9 mouse cellular contexts compared by ENCODE assay signal in the genomic region with DNA sequence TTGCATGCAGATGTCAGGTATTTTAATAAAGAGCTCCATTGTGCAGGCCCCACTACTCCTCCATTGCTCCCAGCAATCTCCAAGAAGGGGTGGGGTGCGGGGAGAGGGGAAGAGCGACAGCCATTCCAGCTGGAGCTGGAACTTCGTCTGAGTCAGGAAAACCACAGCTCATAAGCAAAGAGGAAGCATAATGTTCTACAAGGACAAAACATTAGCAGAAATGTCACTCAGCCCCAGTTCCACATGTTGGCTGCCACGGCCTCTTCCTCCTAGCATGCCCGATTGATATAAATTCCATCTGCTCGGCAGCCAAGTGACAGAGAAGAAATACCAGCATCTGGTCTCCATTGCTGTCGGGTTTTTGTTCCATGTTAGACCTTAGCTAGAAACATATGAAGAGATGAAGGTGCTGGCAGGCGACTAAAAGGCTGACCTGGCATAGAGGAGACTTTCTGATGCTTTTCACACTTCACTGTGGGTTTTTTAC.
DNase-seq lines count a peak whose midpoint lies in the region; ATAC-seq lines count a peak whose summit lies in the region.
"Had no signal": no experiment of that assay in that cellular context is flagged by ENCODE, and none has a peak within 500 bp of the region (broad histone marks: within the 10 kb centered on the region; RNA-seq: fewer than 3 reads in every experiment).

No protein-coding gene starts in this region.

- WGBS in kidney, embryonic 14.5 days: 46% methylated on average over 8 of the region's 8 CpGs

- DNase-seq in kidney, postnatal 10 days: peak; percentile 39
- no peak for DNase-seq in kidney, postnatal 36 days
- DNase-seq in embryo, embryonic 11.5 days (ENCODE audit: low read depth, low spot score): peak; percentile 41
- peak; percentile 22 to 23 for DNase-seq in heart, postnatal 10 days
- DNase-seq in right cerebral cortex, postnatal 4 days: no peak
- no peak for DNase-seq in urinary bladder, adult 18-20 months (ENCODE audit: low spot score in 2 of 2)

- no peaks in the 10 kb centered on the region for H3K4me1 ChIP-seq in kidney, embryonic 14.5 days (ENCODE audit: control insufficient read depth, insufficient read depth, low read length)

- no peaks in the 10 kb centered on the region for H3K36me3 ChIP-seq in kidney, embryonic 14.5 days (ENCODE audit: control insufficient read depth, insufficient read depth, low read length)
- H3K36me3 ChIP-seq: neural tube, embryonic 12.5 days had no signal

- no peaks in the 10 kb centered on the region for H3K27me3 ChIP-seq in kidney, embryonic 14.5 days (ENCODE audit: control insufficient read depth, insufficient read depth, low read length)
- H3K27me3 ChIP-seq: neural tube, embryonic 12.5 days had no signal

- intact Hi-C loops in heart, postnatal 10 days (cut with DNase I): no loop called here

- H3K4me3 ChIP-seq in kidney, embryonic 14.5 days (ENCODE audit: low read length): no peak overlapping the region
- H3K4me3 ChIP-seq: neural tube, embryonic 12.5 days had no signal

- no peaks in the 10 kb centered on the region for H3K9me3 ChIP-seq in kidney, embryonic 14.5 days (ENCODE audit: control insufficient read depth, low read length)
- H3K9me3 ChIP-seq: neural tube, embryonic 12.5 days had no signal

- no peak overlapping the region for H3K9ac ChIP-seq in kidney, embryonic 14.5 days (ENCODE audit: low read depth, low read length)
- H3K9ac ChIP-seq: neural tube, embryonic 12.5 days had no signal

- H3K4me2 ChIP-seq in kidney, embryonic 14.5 days (replicated peaks; ENCODE audit: low read depth, low read length): no peak overlapping the region
- H3K4me2 ChIP-seq: neural tube, embryonic 12.5 days had no signal

- peak; percentile 73 for ATAC-seq in megakaryocyte progenitor cell, adult 5-6 weeks (replicated peaks; ENCODE audit: poor library complexity)
- no peak for ATAC-seq in kidney, embryonic 14.5 days (ENCODE audit: low FRiP score, low TSS enrichment)

- no peak overlapping the region for H3K27ac ChIP-seq in kidney, embryonic 14.5 days (ENCODE audit: low read depth, low read length)
- H3K27ac ChIP-seq: neural tube, embryonic 12.5 days had no signal

Comparison
In these comparisons a context has a peak if more than half of its experiments do, and no peak if none do; other contexts are left out.
1. DNase-seq: peak in kidney, postnatal 10 days (single experiment), embryo, embryonic 11.5 days (single experiment) and heart, postnatal 10 days (2 of 2); none in kidney, postnatal 36 days (0 of 2), right cerebral cortex, postnatal 4 days (single experiment) and urinary bladder, adult 18-20 months (0 of 2).